Mouse (Mus musculus) embryonic facial prominence, embryonic 13.5 days (tissue): Measurements from ENCODE around the gene Clmn. TPM values are rescaled to one million over a fixed set of nuclear protein-coding genes. Genes with fewer than 3 reads are reported as not detected.
A peak's percentile ranks its signal among the peaks of the same experiment; 100 is the strongest.

Experiments
- ATAC-seq: fragments of 200-750 bp; cut with Nextera tagmentation; 2 replicates; pipeline ENCODE4 v1.8.0; 2017; ENCODE audit warnings: low read depth; ENCODE audit not compliant: insufficient number of reproducible peaks, insufficient read depth, low FRiP score, low TSS enrichment
- H3K27ac ChIP-seq: fragments of 300-500 bp; sonication (generic); 2 replicates; pipeline ENCODE4 v1.5.1; 2015; ENCODE audit warnings: moderate library complexity, mild to moderate bottlenecking, inconsistent platforms
- H3K27me3 ChIP-seq: fragments of 300-500 bp; sonication (generic); 2 replicates; pipeline ENCODE4 v1.6.1; 2015; ENCODE audit warnings: mild to moderate bottlenecking, inconsistent platforms
- H3K36me3 ChIP-seq: fragments of 300-500 bp; sonication (generic); 2 replicates; pipeline ENCODE4 v1.6.1; 2015; ENCODE audit warnings: mild to moderate bottlenecking, inconsistent platforms
- H3K4me1 ChIP-seq: fragments of 300-500 bp; sonication (generic); 2 replicates; pipeline ENCODE4 v1.6.1; 2015; ENCODE audit warnings: inconsistent platforms
- H3K4me2 ChIP-seq: fragments of 300-500 bp; sonication (generic); 2 replicates; pipeline ENCODE4 v1.6.1; 2015; ENCODE audit warnings: moderate library complexity, mild to moderate bottlenecking, inconsistent platforms
- H3K4me3 ChIP-seq: fragments of 300-500 bp; sonication (generic); 2 replicates; pipeline ENCODE4 v1.5.1; 2015; ENCODE audit warnings: mild to moderate bottlenecking, inconsistent platforms
- H3K9ac ChIP-seq: fragments of 300-500 bp; sonication (generic); 2 replicates; pipeline ENCODE4 v1.6.1; 2015; ENCODE audit warnings: mild to moderate bottlenecking, inconsistent platforms
- H3K9me3 ChIP-seq: fragments of 300-500 bp; sonication (generic); 2 replicates; pipeline ENCODE4 v1.6.1; 2016; ENCODE audit warnings: inconsistent platforms
- WGBS: fragments of 180-500 bp; shearing (Covaris S2); methylation state at CpG from one replicate; pipeline ENCODE4 v1.1.7; 2015; ENCODE audit warnings: mixed read lengths; 5-methylcytosine and 5-hydroxymethylcytosine counted together
- polyA plus RNA-seq: library from polyadenylated mRNA; unstranded; fragments of >200 nt; fragmentation: Nextera tagmentation; extraction: Ambion mirVana; gene quantifications from 2 replicates; pipeline ENCODE4 v1.2.1, GENCODE M21; 2015

The Clmn gene
- polyA plus RNA-seq, 1 experiment from 2014 or later = 4.3 TPM

- 71% methylated on average over 10 of the region's 10 CpGs for WGBS
- Histone ChIP-seq H3K27ac (no peak overlapping the region), H3K27me3 (no peaks in the 10 kb centered on the region), H3K9ac (no peak overlapping the region), H3K4me1 (peaks cover 6% of the 10 kb centered on the region; the same call in 1 of the 2 replicates), H3K4me2 (no peak overlapping the region), H3K36me3 (no peaks in the 10 kb centered on the region), H3K4me3 (no peak overlapping the region), H3K9me3 (no peaks in the 10 kb centered on the region)
- ATAC-seq = no peak
These were observed 95.6 kb downstream of the Clmn start for GRCm38 (mm10) chr12:104769201-104769785.

GRCm38 (mm10) chr12:104767183-104767582, 97.7 kb downstream of the Clmn start:
- no peaks in the 10 kb centered on the region; the same call in 1 of the 2 replicates for H3K4me1 ChIP-seq
- 88% methylated on average over 4 of the region's 4 CpGs for WGBS
- no peak overlapping the region for H3K4me3 ChIP-seq

GRCm38 (mm10) chr12:104765761-104766160, 99.1 kb downstream of the Clmn start:
- ATAC-seq = no peak
- Histone ChIP-seq H3K4me3 (no peak overlapping the region), H3K27ac (no peak overlapping the region), H3K9ac (no peak overlapping the region), H3K4me1 (no peaks in the 10 kb centered on the region; the same call in 1 of the 2 replicates), H3K36me3 (no peaks in the 10 kb centered on the region), H3K4me2 (no peak overlapping the region), H3K27me3 (no peaks in the 10 kb centered on the region), H3K9me3 (no peaks in the 10 kb centered on the region)
- WGBS = 85% methylated on average over 7 of the region's 7 CpGs

More at GRCm38 (mm10) chr12:104767183-104767582, 97.7 kb downstream of the Clmn start:
- Histone ChIP-seq H3K36me3 (no peaks in the 10 kb centered on the region), H3K4me2 (no peak overlapping the region), H3K9ac (no peak overlapping the region), H3K9me3 (no peaks in the 10 kb centered on the region), H3K27me3 (no peaks in the 10 kb centered on the region), H3K27ac (no peak overlapping the region)
- ATAC-seq = no peak

GRCm38 (mm10) chr12:104765116-104765515, 99.8 kb downstream of the Clmn start:
- no peaks in the 10 kb centered on the region for H3K27me3 ChIP-seq
- no peaks in the 10 kb centered on the region; the same call in 1 of the 2 replicates for H3K4me1 ChIP-seq
- no peak for ATAC-seq
- H3K36me3 ChIP-seq = no peaks in the 10 kb centered on the region
- H3K9ac ChIP-seq = no peak overlapping the region
- 78% methylated on average over 5 of the region's 5 CpGs for WGBS
- no peak overlapping the region for H3K4me2 ChIP-seq
- no peak overlapping the region for H3K27ac ChIP-seq
- no peaks in the 10 kb centered on the region for H3K9me3 ChIP-seq
- H3K4me3 ChIP-seq = no peak overlapping the region

GRCm38 (mm10) chr12:104763918-104764317, 101.0 kb downstream of the Clmn start:
- Histone ChIP-seq H3K36me3 (no peaks in the 10 kb centered on the region), H3K4me3 (no peak overlapping the region), H3K4me2 (no peak overlapping the region), H3K9me3 (no peaks in the 10 kb centered on the region), H3K27ac (no peak overlapping the region), H3K9ac (no peak overlapping the region), H3K27me3 (no peaks in the 10 kb centered on the region), H3K4me1 (no peaks in the 10 kb centered on the region; the same call in 1 of the 2 replicates)
- 58% methylated on average over 6 of the region's 6 CpGs for WGBS
- ATAC-seq = no peak

- H3K9ac ChIP-seq = no peak overlapping the region
- no peaks in the 10 kb centered on the region for H3K36me3 ChIP-seq
- ATAC-seq = no peak
- no peaks in the 10 kb centered on the region for H3K4me1 ChIP-seq
- no peaks in the 10 kb centered on the region for H3K27me3 ChIP-seq
- no peak overlapping the region for H3K4me2 ChIP-seq
- no peaks in the 10 kb centered on the region for H3K9me3 ChIP-seq
- no peak overlapping the region for H3K27ac ChIP-seq
- 82% methylated on average over 8 of the region's 8 CpGs for WGBS
- H3K4me3 ChIP-seq = no peak overlapping the region
These were observed 103.5 kb downstream of the Clmn start for GRCm38 (mm10) chr12:104761411-104761810.

GRCm38 (mm10) chr12:104758066-104758465, 106.8 kb downstream of the Clmn start:
- no peak overlapping the region for H3K4me2 ChIP-seq
- 87% methylated on average over 7 of the region's 7 CpGs for WGBS
- H3K9me3 ChIP-seq = no peaks in the 10 kb centered on the region
- H3K4me1 ChIP-seq = peaks cover under 1% of the 10 kb centered on the region; the same call in 1 of the 2 replicates
- H3K9ac ChIP-seq = no peak overlapping the region
- no peaks in the 10 kb centered on the region for H3K27me3 ChIP-seq
- H3K4me3 ChIP-seq = no peak overlapping the region
- no peaks in the 10 kb centered on the region for H3K36me3 ChIP-seq
- ATAC-seq = no peak
- H3K27ac ChIP-seq = no peak overlapping the region

- H3K4me3 ChIP-seq = no peak overlapping the region
- no peak overlapping the region for H3K9ac ChIP-seq
- no peak overlapping the region for H3K4me2 ChIP-seq
- H3K9me3 ChIP-seq = no peaks in the 10 kb centered on the region
- H3K27ac ChIP-seq = no peak overlapping the region
- no peak for ATAC-seq
- H3K36me3 ChIP-seq = peaks cover 8% of the 10 kb centered on the region; the same call in 1 of the 2 replicates
- WGBS = 69% methylated on average over 4 of the region's 4 CpGs
- H3K27me3 ChIP-seq = no peaks in the 10 kb centered on the region
- peaks cover 26% of the 10 kb centered on the region for H3K4me1 ChIP-seq
These were observed 111.2 kb downstream of the Clmn start for GRCm38 (mm10) chr12:104753686-104754085.

GRCm38 (mm10) chr12:104751814-104752765, 112.8 kb downstream of the Clmn start, which contains the start of gene Dicer1:
Gene Dicer1, minus strand, starts transcription at chr12:104751952.
- peak within 1 kb of the TSS; percentile 98 for H3K9ac ChIP-seq
- H3K9me3 ChIP-seq = no peaks in the 10 kb centered on the region
- H3K4me1 ChIP-seq = peaks cover 36% of the 10 kb centered on the region
- H3K4me3 ChIP-seq = peak within 1 kb of the TSS; percentile 94
- H3K4me2 ChIP-seq = peak within 1 kb of the TSS; percentile 94
- WGBS = under 1% methylated on average over 84 of the region's 94 CpGs
- peak within 1 kb of the TSS; percentile 95 for H3K27ac ChIP-seq
- peak; percentile 94 for ATAC-seq
- H3K36me3 ChIP-seq = peaks cover 8% of the 10 kb centered on the region; the same call in 1 of the 2 replicates
- H3K27me3 ChIP-seq = no peaks in the 10 kb centered on the region

GRCm38 (mm10) chr12:104751331-104751813, 113.5 kb downstream of the Clmn start:
- Histone ChIP-seq H3K9ac (peak overlapping the region; percentile 98), H3K27ac (peak overlapping the region; percentile 95), H3K4me3 (peak overlapping the region; percentile 94), H3K9me3 (no peaks in the 10 kb centered on the region), H3K27me3 (no peaks in the 10 kb centered on the region), H3K4me1 (peaks cover 36% of the 10 kb centered on the region), H3K36me3 (peaks cover 8% of the 10 kb centered on the region; the same call in 1 of the 2 replicates), H3K4me2 (peak overlapping the region; percentile 94)
- ATAC-seq = 0 out of 2 replicates have a peak, but pooled peaks have one; percentile 17
- under 1% methylated on average over 45 of the region's 52 CpGs for WGBS

- no peaks in the 10 kb centered on the region for H3K27me3 ChIP-seq
- WGBS = 82% methylated on average over 2 of the region's 2 CpGs
- H3K4me2 ChIP-seq = peak overlapping the region; percentile 94; the same call in 1 of the 2 replicates
- peaks cover 13% of the 10 kb centered on the region; the same call in 1 of the 2 replicates for H3K36me3 ChIP-seq
- peaks cover 36% of the 10 kb centered on the region for H3K4me1 ChIP-seq
- H3K27ac ChIP-seq = no peak overlapping the region
- no peak for ATAC-seq
- H3K4me3 ChIP-seq = no peak overlapping the region
- H3K9me3 ChIP-seq = no peaks in the 10 kb centered on the region
- H3K9ac ChIP-seq = no peak overlapping the region
These were observed 115.9 kb downstream of the Clmn start for GRCm38 (mm10) chr12:104748946-104749345.
